Comparison of ENCODE assay signal across 10 mouse cellular contexts in genomic region chr1:34793304-34794300, GRCm38 (mm10). TPM values are rescaled to one million over a fixed set of nuclear protein-coding genes. Genes with fewer than 3 reads are reported as not detected.
A peak's percentile ranks its signal among the peaks of the same experiment; 100 is the strongest.
DNase-seq lines count a peak whose midpoint lies in the region; ATAC-seq and TF ChIP-seq lines count a peak whose summit lies in the region.
"Had no signal": no experiment of that assay in that cellular context is flagged by ENCODE, and none has a peak within 500 bp of the region (broad histone marks: within the 10 kb centered on the region; RNA-seq: fewer than 3 reads in every experiment).

No protein-coding gene starts in this region.

- no peak for TF ChIP-seq CTCF in lung, adult 2 months (IDR thresholded peaks at IDR 0.05; ENCODE audit: insufficient read depth, low read length)
- no peak for TF ChIP-seq CTCF in liver, postnatal 0 days (IDR thresholded peaks at IDR 0.05; ENCODE audit: low read depth)

- 42% methylated on average over 19 of the region's 19 CpGs for WGBS in lung, embryonic 16.5 days
- WGBS in lung, adult 2 months = 57% methylated on average over 18 of the region's 19 CpGs
- 61% methylated on average over 19 of the region's 19 CpGs for WGBS in hindbrain, embryonic 15.5 days
- WGBS in liver, postnatal 0 days (ENCODE audit: insufficient replicate concordance) = 64% methylated on average over 19 of the region's 19 CpGs

- no peak for TF ChIP-seq EP300 in liver, postnatal 0 days (IDR thresholded peaks at IDR 0.05; ENCODE audit: low read depth)

- H3K36me3 ChIP-seq in lung, embryonic 16.5 days (ENCODE audit: control insufficient read depth, insufficient read depth, low read length) = no peaks in the 10 kb centered on the region
- no peaks in the 10 kb centered on the region for H3K36me3 ChIP-seq in hindbrain, embryonic 15.5 days
- H3K36me3 ChIP-seq in liver, postnatal 0 days (replicated peaks; ENCODE audit: insufficient read depth, low read length) = no peaks in the 10 kb centered on the region
- H3K36me3 ChIP-seq: heart, embryonic 15.5 days had no signal

- no peak overlapping the region for H3K27ac ChIP-seq in lung, embryonic 16.5 days (ENCODE audit: low read length)
- peak overlapping the region; percentile 60 for H3K27ac ChIP-seq in hindbrain, embryonic 15.5 days (replicated peaks)
- H3K27ac ChIP-seq in liver, postnatal 0 days (ENCODE audit: low read depth) = no peak overlapping the region
- H3K27ac ChIP-seq: heart, embryonic 15.5 days had no signal

- no peak for TF ChIP-seq POLR2A in lung, adult 2 months (IDR thresholded peaks at IDR 0.05; ENCODE audit: borderline replicate concordance, extremely low read depth, low read depth, low read length)

- peaks cover 7% of the 10 kb centered on the region; the same call in 1 of the 2 replicates for H3K4me1 ChIP-seq in lung, embryonic 16.5 days (replicated peaks; ENCODE audit: control insufficient read depth, insufficient read depth, low read length)
- no peaks in the 10 kb centered on the region for H3K4me1 ChIP-seq in lung, adult 2 months (ENCODE audit: control insufficient read depth, insufficient read depth, low read length)
- peaks cover 7% of the 10 kb centered on the region for H3K4me1 ChIP-seq in hindbrain, embryonic 15.5 days (replicated peaks)
- H3K4me1 ChIP-seq in liver, postnatal 0 days (ENCODE audit: insufficient read depth) = no peaks in the 10 kb centered on the region
- H3K4me1 ChIP-seq: heart, embryonic 15.5 days had no signal

- H3K27me3 ChIP-seq in lung, embryonic 16.5 days (ENCODE audit: control insufficient read depth, insufficient read depth, low read depth, low read length) = no peaks in the 10 kb centered on the region
- no peaks in the 10 kb centered on the region for H3K27me3 ChIP-seq in hindbrain, embryonic 15.5 days
- no peaks in the 10 kb centered on the region for H3K27me3 ChIP-seq in liver, postnatal 0 days (ENCODE audit: insufficient read depth, low read length)
- H3K27me3 ChIP-seq: heart, embryonic 15.5 days had no signal

- DNase-seq in embryo, embryonic 10 days (ENCODE audit: low spot score) = peak; percentile 52
- no peak for DNase-seq in embryo, embryonic 9.5 days (ENCODE audit: extremely low spot score)
- DNase-seq in lung, adult 2 months = no peak
- DNase-seq in right cerebral cortex, postnatal 14 days = peak; percentile 66
- DNase-seq in adipocyte (ENCODE audit: low spot score) = no peak
- no peak for DNase-seq in liver, postnatal 0 days
- DNase-seq: cerebellum, adult 11-12 months had no signal

- H3K4me3 ChIP-seq in lung, embryonic 16.5 days (ENCODE audit: low read length) = no peak overlapping the region
- no peak overlapping the region for H3K4me3 ChIP-seq in lung, adult 2 months (replicated peaks; ENCODE audit: extremely low read depth, low read depth, low read length)
- no peak overlapping the region for H3K4me3 ChIP-seq in hindbrain, embryonic 15.5 days
- no peak overlapping the region for H3K4me3 ChIP-seq in liver, postnatal 0 days (ENCODE audit: low read depth, low read length)
- H3K4me3 ChIP-seq: heart, embryonic 15.5 days had no signal

- H3K4me2 ChIP-seq in lung, embryonic 16.5 days (ENCODE audit: low read depth, low read length) = no peak overlapping the region
- no peak overlapping the region for H3K4me2 ChIP-seq in hindbrain, embryonic 15.5 days
- H3K4me2 ChIP-seq in liver, postnatal 0 days (ENCODE audit: low read depth, low read length) = no peak overlapping the region
- H3K4me2 ChIP-seq: heart, embryonic 15.5 days had no signal

- peak; percentile 69 for ATAC-seq in lung, embryonic 16.5 days (ENCODE audit: low read depth)
- peak; percentile 78 for ATAC-seq in hindbrain, embryonic 15.5 days (ENCODE audit: low FRiP score, low read depth)
- ATAC-seq in liver, postnatal 0 days = no peak

- H3K9ac ChIP-seq in lung, embryonic 16.5 days (ENCODE audit: low read length) = no peak overlapping the region
- no peak overlapping the region for H3K9ac ChIP-seq in hindbrain, embryonic 15.5 days
- H3K9ac ChIP-seq in liver, postnatal 0 days (replicated peaks) = no peak overlapping the region
- H3K9ac ChIP-seq: heart, embryonic 15.5 days had no signal

- H3K9me3 ChIP-seq in lung, embryonic 16.5 days (ENCODE audit: control insufficient read depth, low read length) = no peaks in the 10 kb centered on the region
- H3K9me3 ChIP-seq in hindbrain, embryonic 15.5 days = no peaks in the 10 kb centered on the region
- H3K9me3 ChIP-seq in liver, postnatal 0 days (ENCODE audit: low read length) = no peaks in the 10 kb centered on the region
- H3K9me3 ChIP-seq: heart, embryonic 15.5 days had no signal

RNA-seq across cellular contexts. Expression of gene Fam168b, which starts 49.3 kb away (rescaled TPM):
- polyA plus RNA-seq in lung, embryonic 16.5 days (2015; fragmentation: Nextera tagmentation; extraction: Ambion mirVana) = 56.0 and 57.1 TPM in 2 replicates
- polyA plus RNA-seq in lung, adult 2 months (2012; rRNA removed) = 361 and 389 TPM in 2 replicates
- polyA plus RNA-seq in hindbrain, embryonic 15.5 days (2015; fragmentation: Nextera tagmentation; extraction: Ambion mirVana) = 133 and 142 TPM in 2 replicates
- 9.6 and 11.3 TPM in 2 replicates for polyA plus RNA-seq in liver, postnatal 0 days (2015; fragmentation: Nextera tagmentation; extraction: Ambion mirVana)

RNA-seq across cellular contexts. Expression of gene Plekhb2, which starts 56.2 kb away (rescaled TPM):
- 35.7 and 39.4 TPM in 2 replicates for polyA plus RNA-seq in lung, embryonic 16.5 days (2015; fragmentation: Nextera tagmentation; extraction: Ambion mirVana)
- 59.4 and 77.5 TPM in 2 replicates for polyA plus RNA-seq in lung, adult 2 months (2012; rRNA removed)
- 75.3 and 79.5 TPM in 2 replicates for polyA plus RNA-seq in hindbrain, embryonic 15.5 days (2015; fragmentation: Nextera tagmentation; extraction: Ambion mirVana)
- 9.2 and 10.1 TPM in 2 replicates for polyA plus RNA-seq in liver, postnatal 0 days (2015; fragmentation: Nextera tagmentation; extraction: Ambion mirVana)

Comparison
In these comparisons a context has a peak if more than half of its experiments do, and no peak if none do; other contexts are left out.
1. DNase-seq: peak in embryo, embryonic 10 days (single experiment) and right cerebral cortex, postnatal 14 days (single experiment); none in embryo, embryonic 9.5 days (single experiment), lung, adult 2 months (single experiment), adipocyte (single experiment) and liver, postnatal 0 days (single experiment).